Mouse (Mus musculus): ENCODE data around the gene Rhox2g. TPM values are rescaled to one million over a fixed set of nuclear protein-coding genes. Genes with fewer than 3 reads are reported as not detected.
"Not testable (repeated sequence)": the region's sequence is repeated elsewhere in the genome, so short reads cannot be mapped to it uniquely, and the experiment has no call there.

Rhox2g gene
- total RNA-seq (2021): not detected
- long read RNA-seq, experiment 1: 0 reads
- long read RNA-seq, experiment 2: 0 reads

DNA sequence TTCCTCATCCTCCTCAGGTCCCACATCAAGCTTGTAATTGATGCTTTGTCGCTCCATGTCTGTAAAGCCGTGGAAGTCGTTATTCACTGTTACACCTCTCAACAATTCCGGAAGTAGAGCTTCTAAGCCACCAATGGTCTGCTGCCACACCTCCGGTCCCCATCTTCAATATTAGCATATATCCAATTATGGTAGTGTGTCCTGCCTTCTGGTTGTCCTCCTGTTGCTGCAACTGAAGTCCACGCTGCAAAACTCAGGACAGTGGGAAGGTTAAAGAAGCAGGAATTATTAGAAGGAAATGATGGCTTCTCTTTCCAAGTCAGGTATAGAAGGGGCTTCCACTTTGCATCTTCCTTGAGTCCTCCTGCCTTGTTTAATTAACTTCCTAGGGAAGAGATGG is at the start of gene Rhox2g:
Gene Rhox2g, minus strand, starts transcription at position 101 of the 400 bp plus-strand sequence.
- DNase-seq; intact Hi-C loops (cut with DNase I; ENCODE audit: low total_unique reads): not testable (repeated sequence)

DNA sequence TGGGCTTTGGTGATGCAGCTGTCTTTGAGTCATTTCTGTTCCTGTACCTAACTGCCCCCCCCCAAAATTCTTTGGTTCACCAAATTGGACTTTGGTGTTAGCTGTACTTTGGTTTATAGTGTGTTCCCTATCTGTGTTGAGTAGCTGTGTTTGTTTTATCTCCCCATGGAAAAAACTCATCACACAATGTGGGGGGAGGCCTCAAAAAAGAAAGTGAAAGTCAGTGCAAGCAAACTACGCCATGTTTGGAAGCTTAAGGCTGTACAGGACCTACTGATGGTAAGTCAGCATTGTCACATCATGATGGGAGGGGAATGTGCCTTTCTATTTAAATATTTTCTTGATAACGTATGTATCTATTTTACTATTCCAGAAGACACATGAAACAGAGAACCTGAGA is 49.0 kb upstream of the Rhox2g start:
- DNase-seq: no peak
- intact Hi-C loops (cut with DNase I; ENCODE audit: low total_unique reads): no loop called here

DNA sequence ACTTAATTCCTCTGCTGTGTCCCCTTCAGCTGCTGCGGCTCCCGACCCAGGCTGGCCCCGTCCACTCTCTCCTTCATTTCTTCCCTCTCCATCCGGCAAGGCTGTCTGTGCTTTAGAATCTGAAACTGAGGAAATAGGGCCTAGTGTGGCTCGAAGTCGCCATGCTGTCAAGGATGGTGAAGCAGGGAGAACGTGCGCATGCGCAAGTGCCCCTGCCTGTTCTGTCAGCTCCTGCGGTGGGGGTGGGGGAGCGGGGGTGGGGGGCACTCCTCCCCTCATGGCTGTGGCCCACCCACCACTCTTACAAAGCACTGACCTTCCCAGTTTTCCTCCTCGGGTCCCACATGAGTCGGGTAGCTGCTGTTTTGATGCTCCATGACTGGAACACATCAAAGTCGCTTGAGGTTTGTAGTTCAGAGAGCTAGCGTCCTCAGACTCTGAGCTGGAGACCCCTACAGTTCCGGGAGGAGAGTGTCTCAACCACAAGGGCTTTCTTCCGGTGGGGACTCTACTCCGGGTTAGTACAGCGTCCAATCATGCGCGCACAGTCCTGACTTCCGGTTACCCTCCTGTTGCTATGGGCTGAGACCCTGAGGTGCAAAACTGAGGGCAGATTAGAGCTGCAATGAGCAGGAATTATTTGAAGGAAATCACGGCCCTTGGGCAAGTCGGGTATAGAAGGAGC is 39.9 kb upstream of the Rhox2g start:
- intact Hi-C loops (cut with DNase I; ENCODE audit: low total_unique reads): no loop called here
- no peak for DNase-seq

DNA sequence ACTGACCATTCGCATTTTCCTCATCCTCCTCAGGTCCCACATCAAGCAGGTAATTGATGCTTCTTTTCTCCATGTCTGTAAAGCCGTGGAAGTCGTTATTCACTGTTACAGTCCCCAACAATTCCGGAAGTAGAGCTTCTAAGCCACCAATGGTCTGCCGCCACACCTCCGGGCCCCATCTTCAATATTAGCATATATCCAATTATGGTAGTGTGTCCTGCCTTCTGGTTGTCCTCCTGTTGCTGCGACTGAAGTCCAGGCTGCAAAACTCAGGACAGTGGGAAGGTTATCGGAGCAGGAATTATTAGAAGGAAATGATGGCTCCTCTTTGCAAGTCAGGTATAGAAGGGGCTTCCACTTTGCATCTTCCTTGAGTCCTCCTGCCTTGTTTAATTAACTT is 29.9 kb upstream of the Rhox2g start, which contains the start of gene Rhox2h:
Gene Rhox2h, minus strand, starts transcription at position 101 of the 400 bp plus-strand sequence.
- DNase-seq; intact Hi-C loops (cut with DNase I; ENCODE audit: low total_unique reads): not testable (repeated sequence)

DNA sequence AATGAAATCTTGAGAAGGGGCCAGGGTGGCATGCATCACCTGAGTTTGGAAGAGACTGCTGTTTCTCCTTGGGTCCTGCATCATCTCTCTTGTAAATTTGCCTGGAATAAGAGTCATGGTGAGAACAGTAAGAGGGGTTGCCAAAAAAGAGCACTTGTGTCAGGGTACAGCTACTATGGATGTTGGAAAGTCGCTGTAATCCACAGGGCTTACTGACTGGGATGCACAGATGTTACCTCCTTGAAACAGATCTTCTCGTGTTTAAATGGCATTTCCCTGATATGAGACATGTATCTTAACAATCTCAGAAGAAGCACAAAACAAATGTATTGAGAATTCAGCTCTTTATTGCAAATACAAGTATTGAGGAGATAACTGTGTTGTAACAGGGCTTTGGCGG is 25.4 kb upstream of the Rhox2g start, which contains the start of gene Rhox3h:
Gene Rhox3h, minus strand, starts transcription at position 101 of the 400 bp plus-strand sequence.
- DNase-seq; intact Hi-C loops (cut with DNase I; ENCODE audit: low total_unique reads): not testable (repeated sequence)

DNA sequence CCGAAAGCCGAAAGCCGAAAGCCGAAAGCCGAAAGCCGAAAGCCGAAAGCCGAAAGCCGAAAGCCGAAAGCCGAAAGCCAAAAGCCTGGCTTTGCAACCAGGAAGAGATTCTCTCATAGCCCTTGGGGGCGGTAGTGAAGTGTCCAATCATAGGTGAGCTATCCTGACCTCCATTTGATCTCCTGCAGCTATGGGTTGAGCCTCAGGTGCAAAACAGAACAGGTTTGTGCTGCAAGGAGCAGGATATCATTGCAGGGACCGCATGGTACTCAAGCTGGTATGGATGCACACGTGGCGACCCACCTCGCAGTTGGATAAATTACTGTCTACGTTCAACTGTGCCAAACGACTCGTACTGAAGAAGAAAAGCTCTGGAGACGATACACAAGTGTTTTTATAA is 8.0 kb upstream of the Rhox2g start, which contains the start of gene Rhox4g:
Gene Rhox4g, minus strand, starts transcription at position 101 of the 400 bp plus-strand sequence.
- DNase-seq; intact Hi-C loops (cut with DNase I; ENCODE audit: low total_unique reads): not testable (repeated sequence)

DNA sequence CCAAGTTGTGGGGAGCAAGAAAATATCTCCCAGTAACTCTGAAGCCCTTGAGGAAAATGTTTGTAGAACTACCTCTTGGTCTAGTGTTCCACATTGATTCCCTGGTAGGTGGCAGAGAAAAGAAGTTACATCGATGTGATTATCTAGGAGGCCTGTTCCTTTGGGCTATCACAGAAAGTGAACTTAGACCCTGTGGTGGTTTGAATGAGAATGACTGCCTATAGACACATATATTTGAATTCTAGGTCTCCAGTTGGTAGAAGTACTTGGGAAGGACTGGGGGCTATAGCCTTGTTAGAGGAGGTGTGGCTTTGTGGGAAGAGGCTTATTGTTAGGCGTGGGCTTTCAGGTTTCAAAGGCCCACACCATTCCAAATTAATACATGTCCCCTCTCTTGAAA is 14.8 kb downstream of the Rhox2g start, which contains the start of gene Rhox3g:
Gene Rhox3g, minus strand, starts transcription at position 101 of the 400 bp plus-strand sequence.
- intact Hi-C loops (cut with DNase I; ENCODE audit: low total_unique reads); DNase-seq: not testable (repeated sequence)

DNA sequence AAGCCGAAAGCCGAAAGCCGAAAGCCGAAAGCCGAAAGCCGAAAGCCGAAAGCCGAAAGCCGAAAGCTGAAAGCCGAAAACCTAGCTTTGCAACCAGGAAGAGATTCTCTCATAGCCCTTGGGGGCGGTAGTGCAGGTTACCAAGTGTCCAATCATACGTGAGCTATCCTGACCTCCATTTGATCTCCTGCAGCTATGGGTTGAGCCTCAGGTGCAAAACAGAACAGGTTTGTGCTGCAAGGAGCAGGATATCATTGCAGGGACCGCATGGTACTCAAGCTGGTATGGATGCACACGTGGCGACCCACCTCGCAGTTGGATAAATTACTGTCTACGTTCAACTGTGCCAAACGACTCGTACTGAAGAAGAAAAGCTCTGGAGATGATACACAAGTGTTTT is 35.7 kb downstream of the Rhox2g start, which contains the start of gene Rhox4f:
Gene Rhox4f, minus strand, starts transcription at position 101 of the 400 bp plus-strand sequence.
- DNase-seq; intact Hi-C loops (cut with DNase I; ENCODE audit: low total_unique reads): not testable (repeated sequence)

Other genes with a start within 250 kb of the Rhox2g start
- gene Rhox2b, start 231.4 kb downstream of the Rhox2g start, total RNA-seq (2021): not detected
- gene Rhox4b, start 211.0 kb downstream of the Rhox2g start, total RNA-seq (2021): not detected
- gene Rhox2c, start 189.8 kb downstream of the Rhox2g start, total RNA-seq (2021): not detected
- gene Rhox3c, start 184.9 kb downstream of the Rhox2g start, total RNA-seq (2021): not detected
- not detected for gene Rhox4c, start 163.1 kb downstream of the Rhox2g start, total RNA-seq (2021)
- not detected for gene Rhox2d, start 150.0 kb downstream of the Rhox2g start, total RNA-seq (2021)
- not detected for gene Rhox4d, start 129.1 kb downstream of the Rhox2g start, total RNA-seq (2021)
- gene Rhox2e, start 113.0 kb downstream of the Rhox2g start, total RNA-seq (2021): not detected
- gene Rhox3e, start 101.5 kb downstream of the Rhox2g start, total RNA-seq (2021): not detected
- not detected for gene Rhox4e, start 86.1 kb downstream of the Rhox2g start, total RNA-seq (2021)
- gene Rhox2f, start 72.1 kb downstream of the Rhox2g start, total RNA-seq (2021): not detected
- gene Rhox3f, start 62.5 kb downstream of the Rhox2g start, total RNA-seq (2021): not detected
- gene Rhox4f, start 35.8 kb downstream of the Rhox2g start, total RNA-seq (2021): not detected
- not detected for gene Rhox3g, start 14.9 kb downstream of the Rhox2g start, total RNA-seq (2021)
- not detected for gene Rhox4g, start 7.9 kb upstream of the Rhox2g start, total RNA-seq (2021)
- not detected for gene Rhox3h, start 25.3 kb upstream of the Rhox2g start, total RNA-seq (2021)
- gene Rhox2h, start 29.8 kb upstream of the Rhox2g start, total RNA-seq (2021): not detected
- gene Rhox5, start 161.4 kb upstream of the Rhox2g start, total RNA-seq (2021): not detected
- gene Rhox6, start 183.4 kb upstream of the Rhox2g start, total RNA-seq (2021): not detected
- not detected for gene Rhox7a, start 188.2 kb upstream of the Rhox2g start, total RNA-seq (2021)
- not detected for gene Rhox8, start 235.5 kb upstream of the Rhox2g start, total RNA-seq (2021)